Mouse (Mus musculus) activated CD4-positive, CD25-positive, alpha-beta regulatory T cell, adult 4 months (primary cell): ENCODE data around the gene Kpna2. TPM values are rescaled to one million over a fixed set of nuclear protein-coding genes. Genes with fewer than 3 reads are reported as not detected.
A peak's percentile ranks its signal among the peaks of the same experiment; 100 is the strongest.

ENCODE experiments used
- ATAC-seq: one replicate; pipeline ENCODE4 v1.8.0; 2017
- polyA plus RNA-seq, 2 experiments: library from polyadenylated mRNA; unstranded; fragments of 100-300 nt; shearing (Covaris generic); gene quantifications; one replicate each; pipeline ENCODE4 v1.2.1; 2017

Gene Kpna2
- polyA plus RNA-seq, 2 experiments from 2014 or later = 202 to 218 TPM

DNA sequence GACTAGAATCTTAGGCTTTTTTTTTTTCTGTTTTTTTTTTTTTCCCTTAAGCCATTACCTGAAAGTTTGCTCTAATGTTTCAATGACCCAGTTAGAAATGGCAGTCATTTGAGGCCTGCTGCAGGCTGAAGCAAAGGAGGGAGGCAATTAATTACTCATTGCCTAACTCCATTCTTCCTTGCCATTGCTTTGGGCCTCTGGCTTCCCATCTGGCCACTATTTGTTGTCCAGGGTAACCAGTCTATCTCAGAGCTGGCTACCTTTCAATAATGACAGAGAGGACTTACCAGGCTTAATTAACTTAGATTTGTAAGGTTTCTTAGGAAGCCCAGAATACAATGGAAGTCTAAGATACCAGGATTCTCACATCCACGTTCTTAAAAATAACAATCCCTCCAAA lies 17.6 kb downstream of the Kpna2 start:
- no peak for ATAC-seq

- ATAC-seq = peak; percentile 57
Measured at GRCm38 (mm10) chr11:106980455-106980854, 18.9 kb downstream of the Kpna2 start.

DNA sequence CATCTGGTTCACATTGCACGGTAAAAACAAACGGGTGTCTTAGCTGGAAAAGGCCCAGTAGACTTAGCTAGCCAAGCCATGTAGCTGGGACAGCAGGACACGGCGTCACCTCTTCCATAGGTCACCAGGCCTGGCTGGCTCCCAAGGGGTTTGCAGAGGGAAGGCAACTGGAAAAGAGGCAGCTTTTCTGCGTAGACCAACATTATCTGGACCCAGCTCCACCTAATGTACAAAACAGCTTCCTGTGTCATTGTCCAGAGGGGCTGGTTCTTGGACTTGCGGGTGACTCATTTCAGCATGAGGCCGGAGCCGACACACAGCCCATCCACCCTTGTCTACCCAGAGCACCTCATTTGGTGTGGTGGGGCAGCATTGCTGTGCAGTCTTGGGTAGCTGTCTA lies 23.1 kb downstream of the Kpna2 start:
- ATAC-seq = no peak

DNA sequence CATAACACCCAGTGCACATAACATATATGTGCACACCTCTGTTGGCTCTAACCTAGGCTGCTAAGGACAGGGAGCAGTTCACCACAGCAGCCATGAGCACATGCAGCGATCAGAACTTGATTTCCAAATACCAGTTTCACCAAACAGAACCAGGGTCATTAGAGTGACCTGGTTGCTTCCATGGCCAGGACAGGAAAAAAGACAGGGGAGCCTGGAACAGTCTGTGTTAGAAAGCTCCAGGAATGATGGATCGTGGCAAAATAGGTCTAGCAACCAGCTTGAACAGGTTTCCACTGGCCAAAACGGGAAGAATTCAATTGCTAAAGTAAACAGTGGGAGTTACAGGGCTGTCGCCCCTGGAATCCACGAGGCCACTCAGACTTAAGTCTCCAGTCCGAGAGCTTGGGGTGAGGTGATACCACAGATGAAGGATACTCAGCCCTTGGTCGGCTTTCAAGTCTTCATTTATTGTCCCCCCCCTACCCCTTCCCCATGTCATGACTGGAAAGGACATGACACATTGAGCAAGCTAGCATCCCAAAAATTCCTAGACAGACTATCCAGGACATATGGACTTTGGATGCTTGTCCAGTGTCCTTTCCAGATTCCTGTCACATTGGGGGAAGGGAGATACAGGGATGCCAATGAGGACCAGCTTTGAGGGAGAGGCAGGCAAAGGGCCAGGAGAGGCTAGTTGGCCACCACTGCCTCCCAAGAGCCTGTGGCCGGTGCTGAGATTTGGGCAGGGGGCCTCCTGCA lies 23.7 kb downstream of the Kpna2 start:
- no peak for ATAC-seq

DNA sequence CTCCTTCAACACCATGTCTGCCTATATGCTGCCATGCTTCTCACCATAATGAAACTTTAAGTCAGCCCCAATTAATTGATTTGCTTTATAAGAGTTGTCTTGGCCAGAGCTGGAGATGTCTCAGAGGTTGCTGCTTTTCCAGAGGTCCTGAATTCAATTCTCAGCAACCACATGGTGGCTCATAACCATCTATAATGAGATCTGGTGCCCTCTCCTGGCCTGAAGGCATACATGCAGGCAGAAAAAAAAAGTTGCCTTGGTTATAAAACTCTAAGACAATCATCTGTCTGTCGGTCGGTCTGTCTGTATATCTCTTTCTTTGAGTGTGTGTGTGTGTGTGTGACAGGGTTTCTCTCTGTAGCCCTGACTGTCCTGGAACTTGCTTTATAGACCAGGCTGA lies 24.9 kb downstream of the Kpna2 start:
- peak; percentile 25 for ATAC-seq

- peak; percentile 88 for ATAC-seq
Measured at GRCm38 (mm10) chr11:106973016-106973415, 26.3 kb downstream of the Kpna2 start.

- ATAC-seq = no peak
Measured at GRCm38 (mm10) chr11:106969798-106970197, 29.5 kb downstream of the Kpna2 start.

GRCm38 (mm10) chr11:106967630-106968029 lies 31.7 kb downstream of the Kpna2 start:
- no peak for ATAC-seq

DNA sequence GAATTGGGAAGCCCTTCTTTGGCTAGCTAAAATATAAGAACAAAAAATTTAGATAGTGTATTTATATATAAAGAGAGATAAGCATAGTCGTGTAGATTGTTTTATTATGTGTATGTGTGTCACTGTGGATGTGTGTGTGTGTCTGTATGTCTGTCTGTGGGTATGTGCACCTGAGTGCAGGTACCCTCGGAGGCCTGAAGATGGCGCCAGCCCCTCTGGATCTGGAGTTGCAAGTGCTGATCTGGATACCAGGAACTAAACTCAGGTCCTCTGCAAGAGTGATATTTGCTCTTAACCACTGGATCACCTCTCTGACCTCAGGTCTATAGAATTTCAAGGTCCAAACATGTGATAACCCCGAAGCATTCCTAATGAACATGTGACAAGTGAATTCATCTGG lies 33.5 kb downstream of the Kpna2 start:
- no peak for ATAC-seq

GRCm38 (mm10) chr11:106962310-106962709 lies 37.0 kb downstream of the Kpna2 start:
- ATAC-seq = peak; percentile 21

- ATAC-seq = peak; percentile 82
Measured at GRCm38 (mm10) chr11:106961471-106962081, 37.8 kb downstream of the Kpna2 start.

GRCm38 (mm10) chr11:106959121-106959520 lies 40.2 kb downstream of the Kpna2 start:
- ATAC-seq = no peak

GRCm38 (mm10) chr11:106958407-106959071 lies 40.8 kb downstream of the Kpna2 start:
- peak; percentile 65 for ATAC-seq

GRCm38 (mm10) chr11:106957271-106957980 lies 41.9 kb downstream of the Kpna2 start:
- no peak for ATAC-seq

DNA sequence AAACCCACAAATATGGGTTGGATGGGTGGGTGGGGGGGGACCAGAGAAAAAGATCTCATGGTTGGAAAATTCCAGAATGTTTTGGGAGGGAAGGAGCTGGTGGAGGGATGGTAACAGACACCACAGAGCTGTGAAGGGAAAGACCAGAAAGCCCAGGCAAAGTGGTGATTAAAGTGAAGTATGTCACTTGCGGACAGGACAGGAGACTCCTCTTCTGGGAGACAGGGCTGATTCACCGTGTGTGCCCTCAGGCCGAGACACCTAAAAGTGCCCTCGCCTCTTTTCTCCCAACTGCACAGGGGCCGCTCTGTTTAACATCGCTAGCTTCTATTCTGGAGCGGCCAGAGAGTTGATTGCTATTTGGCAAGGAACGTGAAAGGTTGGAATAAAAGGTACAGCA lies 44.8 kb downstream of the Kpna2 start:
- ATAC-seq = no peak

GRCm38 (mm10) chr11:106954116-106954515 lies 45.2 kb downstream of the Kpna2 start:
- ATAC-seq = no peak

Other genes starting within 250 kb of the Kpna2 start
- 100 to 1,000 TPM; 102 TPM for gene Pecam1, start 248.9 kb downstream of the Kpna2 start, polyA plus RNA-seq
- gene Milr1, start 248.3 kb downstream of the Kpna2 start, polyA plus RNA-seq = 10 to 100 TPM; 11.9 to 12.1 TPM
- 10 to 100 TPM; 10.2 to 14.9 TPM for gene Polg2, start 220.0 kb downstream of the Kpna2 start, polyA plus RNA-seq
- 100 to 1,000 TPM; 413 to 476 TPM for gene Ddx5, start 210.4 kb downstream of the Kpna2 start, polyA plus RNA-seq
- gene Cep95, start 210.3 kb downstream of the Kpna2 start, polyA plus RNA-seq = 10 to 100 TPM; 26.9 to 33.3 TPM
- 10 to 100 TPM; 16.4 to 18.0 TPM for gene Smurf2, start 78.8 kb downstream of the Kpna2 start, polyA plus RNA-seq
- 1 to 10 TPM in 1 of 2 experiments, under 1 TPM in 1; 0.46 to 1.5 TPM for gene 1810010H24Rik, start 26.1 kb upstream of the Kpna2 start, polyA plus RNA-seq
- gene Bptf, start 132.6 kb upstream of the Kpna2 start, polyA plus RNA-seq = 10 to 100 TPM; 57.7 to 74.0 TPM
- 10 to 100 TPM; 44.5 to 45.8 TPM for gene Nol11, start 189.8 kb upstream of the Kpna2 start, polyA plus RNA-seq